Mouse (Mus musculus): ENCODE measurements around the gene Eif1ad. TPM values are rescaled to one million over a fixed set of nuclear protein-coding genes. Genes with fewer than 3 reads are reported as not detected.
A peak's percentile ranks its signal among the peaks of the same experiment; 100 is the strongest.
"Not testable (repeated sequence)": the region's sequence is repeated elsewhere in the genome, so short reads cannot be mapped to it uniquely, and the experiment has no call there.

Gene Eif1ad
- polyA plus RNA-seq, 1 experiment from 2014 or later, result 61.7 TPM

DNA sequence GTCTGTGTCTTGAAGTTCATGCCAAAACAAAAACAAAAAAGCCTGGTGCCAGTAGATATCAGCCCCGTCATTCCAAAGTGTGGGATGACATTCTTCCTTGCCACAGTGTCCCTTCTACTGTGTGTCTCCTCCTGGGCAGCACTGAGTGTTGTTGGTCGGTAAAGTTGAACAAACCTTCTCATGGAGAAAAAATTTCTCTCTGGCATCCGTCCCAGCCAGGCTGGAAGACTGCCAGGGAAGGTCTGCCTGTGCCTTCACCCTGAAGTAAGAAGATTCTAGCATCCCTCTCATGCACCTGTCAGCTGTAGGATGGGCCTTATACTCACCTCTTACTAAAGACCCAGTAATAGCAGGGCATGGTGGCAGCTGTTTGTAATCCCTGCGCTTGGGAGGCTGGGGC lies 26.4 kb downstream of the Eif1ad start:
- 59% methylated on average over 4 of the region's 4 CpGs for whole genome bisulfite sequencing

GRCm38 (mm10) chr19:5394168-5394567 lies 27.6 kb downstream of the Eif1ad start:
- Histone ChIP-seq H3K4me3 (ENCODE audit: low read length) (no peak overlapping the region), H3K27ac (ENCODE audit: low read length) (no peak overlapping the region), H3K27me3 (ENCODE audit: insufficient read depth, low read length) (no peaks in the 10 kb centered on the region), H3K4me2 (replicated peaks; ENCODE audit: low read depth, low read length) (no peak overlapping the region), H3K36me3 (ENCODE audit: insufficient read depth, low read length) (no peaks in the 10 kb centered on the region), H3K9me3 (ENCODE audit: low read length) (no peaks in the 10 kb centered on the region), H3K9ac (replicated peaks; ENCODE audit: low read length) (0 out of 2 replicates have a peak overlapping the region, but pooled peaks have one; percentile 22), H3K4me1 (ENCODE audit: insufficient read depth, low read length) (peaks cover 13% of the 10 kb centered on the region)
- 40% methylated on average over 10 of the region's 10 CpGs for WGBS
- no peak for ATAC-seq (ENCODE audit: low FRiP score, low TSS enrichment)

More for the DNA sequence above, 26.4 kb downstream of the Eif1ad start:
- Histone ChIP-seq H3K27ac (ENCODE audit: low read length) (no peak overlapping the region), H3K9me3 (ENCODE audit: low read length) (no peaks in the 10 kb centered on the region), H3K4me2 (replicated peaks; ENCODE audit: low read depth, low read length) (no peak overlapping the region), H3K27me3 (ENCODE audit: insufficient read depth, low read length) (no peaks in the 10 kb centered on the region), H3K36me3 (ENCODE audit: insufficient read depth, low read length) (no peaks in the 10 kb centered on the region), H3K4me1 (ENCODE audit: insufficient read depth, low read length) (peaks cover 14% of the 10 kb centered on the region), H3K9ac (replicated peaks; ENCODE audit: low read length) (no peak overlapping the region), H3K4me3 (ENCODE audit: low read length) (no peak overlapping the region)
- no peak for ATAC-seq (ENCODE audit: low FRiP score, low TSS enrichment)

DNA sequence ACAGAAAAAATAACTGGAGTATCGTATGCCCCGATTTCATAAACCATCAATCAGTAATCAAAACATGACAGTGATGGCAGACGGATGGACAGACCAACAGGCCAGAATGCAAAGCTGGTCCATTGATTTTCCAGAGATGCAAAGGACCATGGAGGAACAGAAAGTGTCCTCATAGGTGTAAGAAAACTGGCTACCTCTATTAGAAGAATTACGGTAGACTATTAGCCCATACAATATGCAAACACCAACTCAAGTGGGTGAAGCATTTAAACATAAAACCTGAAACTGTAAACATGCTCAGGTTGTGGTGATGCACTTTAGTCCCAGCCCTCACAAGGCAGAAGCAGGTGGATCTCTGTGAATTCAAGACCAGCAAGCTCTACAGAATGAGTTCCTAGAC lies 28.8 kb downstream of the Eif1ad start:
- Histone ChIP-seq H3K4me1 (ENCODE audit: insufficient read depth, low read length) (peaks cover 3% of the 10 kb centered on the region), H3K4me2 (replicated peaks; ENCODE audit: low read depth, low read length) (no peak overlapping the region), H3K27me3 (ENCODE audit: insufficient read depth, low read length) (no peaks in the 10 kb centered on the region), H3K36me3 (ENCODE audit: insufficient read depth, low read length) (no peaks in the 10 kb centered on the region), H3K27ac (ENCODE audit: low read length) (no peak overlapping the region), H3K9ac (replicated peaks; ENCODE audit: low read length) (no peak overlapping the region), H3K9me3 (ENCODE audit: low read length) (no peaks in the 10 kb centered on the region), H3K4me3 (ENCODE audit: low read length) (no peak overlapping the region)
- ATAC-seq (ENCODE audit: low FRiP score, low TSS enrichment), result no peak
- 76% methylated on average over 4 of the region's 4 CpGs for WGBS

- H3K27ac ChIP-seq (ENCODE audit: low read length); H3K4me3 ChIP-seq (ENCODE audit: low read length); ATAC-seq (ENCODE audit: low FRiP score, low TSS enrichment); H3K36me3 ChIP-seq (ENCODE audit: insufficient read depth, low read length); H3K9me3 ChIP-seq (ENCODE audit: low read length); H3K27me3 ChIP-seq (ENCODE audit: insufficient read depth, low read length); H3K4me1 ChIP-seq (ENCODE audit: insufficient read depth, low read length); H3K4me2 ChIP-seq (replicated peaks; ENCODE audit: low read depth, low read length); H3K9ac ChIP-seq (replicated peaks; ENCODE audit: low read length): not testable (repeated sequence)
- 73% methylated on average over 4 of the region's 4 CpGs for WGBS
Observed at GRCm38 (mm10) chr19:5401073-5401472, 34.5 kb downstream of the Eif1ad start.

DNA sequence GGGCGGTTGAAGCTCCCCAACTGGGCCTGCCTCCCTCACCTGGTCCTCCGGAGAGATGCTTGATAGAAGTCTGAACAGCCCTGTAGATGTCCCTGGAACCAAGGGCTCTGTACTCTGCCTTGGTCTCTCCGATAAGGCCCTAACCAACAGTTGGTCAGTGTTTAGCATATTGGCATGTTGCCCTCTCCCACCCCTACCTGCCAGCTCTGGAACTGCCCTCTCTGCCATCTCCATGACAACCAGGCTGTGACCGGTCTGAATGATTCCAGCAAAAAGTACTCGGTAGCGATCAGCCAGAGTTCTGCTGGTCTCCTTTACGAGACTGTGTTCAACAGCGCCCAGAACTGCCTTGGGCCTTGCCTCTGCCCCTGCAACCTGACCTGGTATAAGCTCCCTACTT lies 35.8 kb downstream of the Eif1ad start, which contains the start of gene Tsga10ip:
Tsga10ip (minus strand) TSS at position 234 of the 400 bp plus-strand sequence.
- Histone ChIP-seq H3K27me3 (ENCODE audit: insufficient read depth, low read length) (no peaks in the 10 kb centered on the region), H3K36me3 (ENCODE audit: insufficient read depth, low read length) (no peaks in the 10 kb centered on the region), H3K4me1 (ENCODE audit: insufficient read depth, low read length) (peaks cover 4% of the 10 kb centered on the region; the same call in 1 of the 2 replicates), H3K27ac (ENCODE audit: low read length) (no peak within 1 kb of the TSS), H3K4me3 (ENCODE audit: low read length) (no peak within 1 kb of the TSS), H3K4me2 (replicated peaks; ENCODE audit: low read depth, low read length) (no peak within 1 kb of the TSS), H3K9me3 (ENCODE audit: low read length) (no peaks in the 10 kb centered on the region), H3K9ac (replicated peaks; ENCODE audit: low read length) (no peak within 1 kb of the TSS)
- 0 out of 2 replicates have a peak, but pooled peaks have one; percentile 28 for ATAC-seq (ENCODE audit: low FRiP score, low TSS enrichment)
- WGBS, result 71% methylated on average over 8 of the region's 8 CpGs

- Histone ChIP-seq H3K27me3 (ENCODE audit: insufficient read depth, low read length) (no peaks in the 10 kb centered on the region), H3K4me1 (ENCODE audit: insufficient read depth, low read length) (peaks cover 15% of the 10 kb centered on the region; the same call in 1 of the 2 replicates), H3K4me2 (replicated peaks; ENCODE audit: low read depth, low read length) (peak overlapping the region; percentile 66), H3K9me3 (ENCODE audit: low read length) (no peaks in the 10 kb centered on the region), H3K4me3 (ENCODE audit: low read length) (peak overlapping the region; percentile 44), H3K36me3 (ENCODE audit: insufficient read depth, low read length) (no peaks in the 10 kb centered on the region), H3K9ac (replicated peaks; ENCODE audit: low read length) (peak overlapping the region; percentile 70), H3K27ac (ENCODE audit: low read length) (peak overlapping the region; percentile 69)
- no peak for ATAC-seq (ENCODE audit: low FRiP score, low TSS enrichment)
- WGBS, result 22% methylated on average over 7 of the region's 7 CpGs
Observed at GRCm38 (mm10) chr19:5405924-5406323, 39.4 kb downstream of the Eif1ad start.

GRCm38 (mm10) chr19:5406531-5407126 lies 40.1 kb downstream of the Eif1ad start:
- 11% methylated on average over 20 of the region's 25 CpGs for WGBS
- ATAC-seq (ENCODE audit: low FRiP score, low TSS enrichment), result peak; percentile 82
- H3K4me3 ChIP-seq (ENCODE audit: low read length), result peak overlapping the region; percentile 70

GRCm38 (mm10) chr19:5407133-5407532 lies 40.6 kb downstream of the Eif1ad start:
- H3K9ac ChIP-seq (replicated peaks; ENCODE audit: low read length), result peak overlapping the region; percentile 91

More at GRCm38 (mm10) chr19:5406531-5407126, 40.1 kb downstream of the Eif1ad start:
- H3K27me3 ChIP-seq (ENCODE audit: insufficient read depth, low read length); H3K9me3 ChIP-seq (ENCODE audit: low read length); H3K36me3 ChIP-seq (ENCODE audit: insufficient read depth, low read length): not testable (repeated sequence)
- Histone ChIP-seq H3K27ac (ENCODE audit: low read length) (peak overlapping the region; percentile 97), H3K4me1 (ENCODE audit: insufficient read depth, low read length) (peaks cover 15% of the 10 kb centered on the region; the same call in 1 of the 2 replicates), H3K9ac (replicated peaks; ENCODE audit: low read length) (peak overlapping the region; percentile 91), H3K4me2 (replicated peaks; ENCODE audit: low read depth, low read length) (peak overlapping the region; percentile 77)

DNA sequence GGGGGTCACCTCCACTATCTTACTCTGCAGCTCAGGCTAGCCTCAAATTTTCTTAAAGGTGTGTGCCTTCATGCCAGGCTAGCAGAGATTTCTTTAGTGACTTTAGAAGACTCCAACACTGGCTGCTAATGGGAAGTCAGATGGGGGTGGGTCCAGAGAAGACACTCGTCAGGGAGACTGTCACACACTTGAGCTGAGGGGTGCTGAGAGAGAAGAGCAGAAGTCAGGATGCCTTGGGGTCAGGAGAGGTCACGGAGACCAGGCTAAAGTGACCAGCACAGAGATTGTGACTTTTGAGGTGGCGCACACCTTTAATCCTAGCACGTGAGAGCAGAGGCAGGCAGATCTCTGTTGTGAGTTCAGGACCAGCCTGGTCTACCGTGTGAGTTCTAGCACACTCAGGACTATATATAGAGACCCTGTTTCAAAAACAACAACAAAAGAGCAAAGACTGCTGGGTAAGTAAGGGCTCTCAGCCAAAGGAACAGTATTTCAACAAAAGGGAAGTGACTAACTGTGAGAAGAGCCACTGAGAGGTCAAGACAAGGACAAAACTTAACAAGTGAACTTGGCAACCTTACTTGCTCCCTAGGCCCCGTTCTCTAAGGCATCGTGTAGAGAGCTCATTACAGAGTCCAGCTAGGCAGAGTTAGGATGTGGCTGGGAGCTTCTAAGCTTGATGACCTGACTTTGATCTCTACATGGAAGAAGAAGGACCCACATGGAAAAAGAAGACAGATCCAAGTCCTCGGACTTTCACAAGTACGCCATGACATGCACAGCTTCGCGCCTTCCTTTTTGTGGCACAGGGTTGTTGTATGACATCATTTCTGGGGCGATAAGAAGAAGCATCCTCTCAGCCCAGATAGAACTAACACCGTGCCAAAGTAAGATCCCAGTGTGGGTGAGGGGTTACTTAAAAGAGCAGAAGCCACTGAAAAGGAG lies 41.8 kb downstream of the Eif1ad start:
- Histone ChIP-seq H3K27ac (ENCODE audit: low read length) (no peak overlapping the region), H3K4me1 (ENCODE audit: insufficient read depth, low read length) (peaks cover 15% of the 10 kb centered on the region; the same call in 1 of the 2 replicates), H3K9me3 (ENCODE audit: low read length) (no peaks in the 10 kb centered on the region), H3K4me2 (replicated peaks; ENCODE audit: low read depth, low read length) (peak overlapping the region; percentile 77; the same call in 1 of the 2 replicates), H3K9ac (replicated peaks; ENCODE audit: low read length) (no peak overlapping the region), H3K4me3 (ENCODE audit: low read length) (no peak overlapping the region), H3K27me3 (ENCODE audit: insufficient read depth, low read length) (no peaks in the 10 kb centered on the region), H3K36me3 (ENCODE audit: insufficient read depth, low read length) (no peaks in the 10 kb centered on the region)
- ATAC-seq (ENCODE audit: low FRiP score, low TSS enrichment), result no peak
- 81% methylated on average over 13 of the region's 13 CpGs for WGBS

More at GRCm38 (mm10) chr19:5407133-5407532, 40.6 kb downstream of the Eif1ad start:
- no peaks in the 10 kb centered on the region for H3K27me3 ChIP-seq (ENCODE audit: insufficient read depth, low read length)
- no peaks in the 10 kb centered on the region for H3K9me3 ChIP-seq (ENCODE audit: low read length)
- peak; percentile 55 for ATAC-seq (ENCODE audit: low FRiP score, low TSS enrichment)
- H3K4me3 ChIP-seq (ENCODE audit: low read length), result peak overlapping the region; percentile 70
- H3K4me2 ChIP-seq (replicated peaks; ENCODE audit: low read depth, low read length), result peak overlapping the region; percentile 77
- H3K27ac ChIP-seq (ENCODE audit: low read length), result peak overlapping the region; percentile 97
- no peaks in the 10 kb centered on the region for H3K36me3 ChIP-seq (ENCODE audit: insufficient read depth, low read length)
- peaks cover 15% of the 10 kb centered on the region; the same call in 1 of the 2 replicates for H3K4me1 ChIP-seq (ENCODE audit: insufficient read depth, low read length)
- 19% methylated on average over 7 of the region's 7 CpGs for WGBS

All from kidney, embryonic 16.5 days (tissue).